Mouse (Mus musculus) frontal cortex, adult 2 months (tissue): ENCODE results near the gene Tk1. TPM values are rescaled to one million over a fixed set of nuclear protein-coding genes. Genes with fewer than 3 reads are reported as not detected.
"Not testable (repeated sequence)": the region's sequence is repeated elsewhere in the genome, so short reads cannot be mapped to it uniquely, and the experiment has no call there.

Experiments used
- DNase-seq, 2 experiments: peaks; one replicate each; pipeline ENCODE4 v3.0.0; 2022; ENCODE audit warnings: low spot score in 1 of 2; ENCODE audit errors: extremely low spot score in 1 of 2
- polyA plus RNA-seq: library from polyadenylated mRNA; depleted of rRNA; stranded (reverse); fragments of >200 nt; gene quantifications from 2 replicates; pipeline ENCODE4 v1.2.3, GENCODE M21; 2012

Tk1 gene
- polyA plus RNA-seq, 1 experiment = 1.5 TPM

- no peak for DNase-seq
These were observed 28.9 kb downstream of the Tk1 start for GRCm38 (mm10) chr11:117796954-117797353.

- no peak for DNase-seq
These were observed 31.8 kb downstream of the Tk1 start for GRCm38 (mm10) chr11:117794035-117794551.

GRCm38 (mm10) chr11:117792281-117792888, 33.5 kb downstream of the Tk1 start:
- no peak for DNase-seq

DNA sequence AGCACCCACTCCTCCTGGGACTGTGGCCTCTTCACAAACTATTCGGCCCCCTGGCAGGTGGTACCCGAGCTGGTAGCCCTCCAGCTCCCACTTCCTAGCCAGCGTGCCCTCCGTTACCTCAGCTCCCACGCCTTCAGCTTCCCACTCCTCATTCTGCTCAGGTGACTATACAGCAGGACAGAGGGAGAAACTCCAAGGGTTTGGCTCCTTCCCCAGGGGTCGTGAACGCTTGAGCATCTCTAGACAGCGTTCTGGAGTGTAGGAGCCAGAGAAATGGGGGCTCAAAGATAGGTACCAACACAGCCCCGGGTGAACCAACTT, 34.5 kb downstream of the Tk1 start:
- DNase-seq = no peak

GRCm38 (mm10) chr11:117790703-117791440, 35.0 kb downstream of the Tk1 start:
- no peak for DNase-seq

DNA sequence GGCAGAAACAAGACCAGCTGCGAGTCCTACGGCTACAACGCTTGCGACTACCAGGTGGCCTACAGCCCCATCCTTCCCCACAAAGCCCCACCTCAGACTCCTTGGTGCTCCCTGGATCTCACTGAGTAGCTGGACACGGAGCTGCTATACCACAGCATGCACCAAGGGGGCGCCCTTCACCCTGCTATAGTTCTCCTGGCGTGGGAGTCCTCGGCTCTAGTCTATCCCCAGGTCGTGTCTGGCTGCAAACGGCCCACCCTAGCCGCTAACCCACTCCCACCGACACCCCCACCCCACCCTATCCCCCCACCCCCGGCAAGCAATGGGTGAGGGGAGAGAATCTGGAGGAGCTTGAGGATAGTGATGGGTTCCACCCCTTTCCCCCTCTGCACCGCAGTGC, 35.6 kb downstream of the Tk1 start:
- DNase-seq = peak in 1 of 2 experiments; percentile 74

DNA sequence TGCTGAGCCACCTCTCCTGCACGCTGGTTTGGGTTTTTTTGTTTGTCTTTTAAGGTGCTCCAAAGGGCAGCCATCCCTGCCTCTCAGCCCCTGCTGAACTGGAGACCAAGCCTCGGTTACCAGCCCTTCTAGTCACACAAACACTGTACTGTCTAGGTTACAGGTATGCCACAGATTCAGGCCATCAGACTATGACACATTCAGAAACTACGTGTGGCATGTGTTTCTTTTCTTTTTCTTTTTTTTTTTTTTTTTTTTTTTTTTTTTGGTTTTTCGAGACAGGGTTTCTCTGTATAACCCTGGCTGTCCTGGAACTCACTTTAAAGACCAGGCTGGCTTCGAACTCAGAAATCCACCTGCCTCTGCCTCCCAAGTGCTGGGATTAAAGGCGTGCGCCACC, 37.4 kb downstream of the Tk1 start:
- not testable (repeated sequence) for DNase-seq

DNA sequence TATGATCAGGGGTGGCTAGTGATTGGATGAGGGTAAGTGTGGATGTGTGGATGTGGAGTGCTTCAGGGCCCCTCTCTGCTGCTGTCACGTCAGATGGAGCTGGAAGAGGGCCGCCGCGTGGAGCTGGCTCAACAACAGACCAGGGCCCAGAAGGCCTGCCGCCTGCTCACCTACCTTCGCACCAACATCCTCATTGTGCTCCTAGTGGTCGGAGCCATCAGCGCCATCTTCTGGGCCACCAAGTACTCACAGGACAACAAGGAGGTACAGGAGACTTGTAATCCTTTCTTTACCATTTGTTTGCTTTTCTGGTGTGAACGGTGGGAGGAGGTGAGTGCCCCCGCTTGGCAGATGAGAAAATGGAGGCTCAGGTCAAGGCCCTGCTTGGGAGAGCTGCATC, 39.6 kb downstream of the Tk1 start:
- DNase-seq = peak in 1 of 2 experiments; percentile 69

DNA sequence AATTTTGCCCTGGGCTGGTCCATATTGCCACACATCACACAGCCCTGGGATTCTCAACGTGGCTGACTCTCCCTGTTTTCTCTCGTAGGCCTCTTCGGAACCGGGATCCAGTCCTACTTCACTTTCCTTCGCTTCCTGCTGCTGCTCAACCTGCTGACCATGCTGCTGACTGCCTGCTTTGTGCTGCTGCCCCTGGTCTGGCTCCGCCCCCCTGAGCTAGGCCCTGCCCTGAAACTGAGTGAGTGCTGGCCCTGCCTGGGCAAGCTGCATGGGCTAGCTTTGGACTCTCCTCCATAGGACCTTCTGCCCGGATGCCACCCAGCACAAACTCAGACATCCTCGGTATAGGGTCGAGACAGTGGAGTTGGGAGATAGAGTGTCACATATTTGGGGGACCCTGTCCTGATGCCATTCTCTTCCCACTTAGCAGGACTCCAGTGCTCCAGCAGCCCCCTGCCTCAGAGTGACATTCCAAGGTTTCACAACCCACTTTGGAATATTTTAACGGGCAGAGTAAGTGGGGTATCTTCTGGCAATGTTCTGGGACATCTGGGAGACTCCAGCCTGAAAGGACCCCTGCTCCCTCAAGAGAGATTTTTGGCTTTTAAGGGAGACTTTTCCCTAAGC, 42.1 kb downstream of the Tk1 start:
- no peak for DNase-seq

DNA sequence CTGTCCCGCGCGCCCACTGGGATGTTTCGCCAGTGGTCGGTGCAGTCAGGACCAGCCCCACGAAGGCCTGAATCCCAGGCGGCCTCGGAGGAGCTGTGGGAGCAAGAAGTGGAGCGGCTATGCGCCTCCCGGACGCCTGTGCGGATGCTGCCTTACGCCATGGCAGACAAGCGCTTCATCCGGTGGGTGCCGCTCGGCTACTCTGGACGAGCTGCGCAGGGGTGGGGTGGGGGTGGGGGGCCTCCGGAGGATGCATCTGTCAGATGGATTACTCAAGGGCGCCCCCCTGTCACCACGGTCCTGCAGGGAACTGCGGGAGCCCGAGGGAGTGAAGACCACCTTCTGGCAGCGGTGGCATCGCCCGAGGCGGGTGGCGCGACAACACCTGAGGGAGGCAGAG, 42.8 kb downstream of the Tk1 start:
- DNase-seq = peak in 1 of 2 experiments; percentile 61

GRCm38 (mm10) chr11:117782705-117783034, 43.2 kb downstream of the Tk1 start:
- no peak for DNase-seq

GRCm38 (mm10) chr11:117781993-117782704, 43.7 kb downstream of the Tk1 start, which contains the start of the genes Tmc8 and Tmc6:
Tmc8 (plus strand) TSS chr11:117782076.
Tmc6 (minus strand) TSS chr11:117782198.
- no peak for DNase-seq

DNA sequence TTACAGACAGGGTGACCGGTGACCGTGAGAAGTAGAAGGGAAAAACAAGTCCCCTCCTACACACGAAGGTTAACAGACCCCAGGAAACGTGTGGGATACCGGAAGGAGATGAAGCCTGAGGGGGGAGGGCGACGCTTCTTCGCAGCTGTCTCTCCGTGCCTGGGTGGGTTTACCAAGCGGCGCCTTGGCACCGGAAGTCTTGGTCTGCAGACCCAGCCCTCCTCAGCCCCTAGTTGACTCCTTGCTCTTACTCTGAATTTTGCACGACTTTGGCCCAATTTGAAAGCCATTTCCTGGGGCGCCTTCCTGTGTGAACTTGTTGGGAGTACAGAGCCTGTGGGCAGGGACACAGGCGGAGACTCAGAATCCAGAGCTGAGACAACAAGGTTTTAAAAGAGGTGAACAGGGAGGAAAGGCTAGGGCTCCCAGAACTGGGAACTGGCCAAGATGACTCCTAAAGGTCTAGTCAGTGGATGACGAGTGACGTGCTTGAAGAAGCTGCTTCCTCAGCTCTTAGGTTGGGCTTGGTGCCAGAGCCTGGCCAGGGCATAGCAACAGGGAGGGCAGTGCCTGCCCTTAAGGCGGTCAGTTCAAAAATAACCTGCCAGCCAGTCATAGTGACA, 44.6 kb downstream of the Tk1 start:
- DNase-seq = no peak

- DNase-seq = peak in 1 of 2 experiments; percentile 56
These were observed 45.2 kb downstream of the Tk1 start for GRCm38 (mm10) chr11:117780582-117781111.

GRCm38 (mm10) chr11:117780199-117780515, 45.7 kb downstream of the Tk1 start:
- DNase-seq = no peak

GRCm38 (mm10) chr11:117779434-117780198, 46.3 kb downstream of the Tk1 start:
- DNase-seq = peak in 1 of 2 experiments; percentile 34

GRCm38 (mm10) chr11:117778851-117779433, 47.0 kb downstream of the Tk1 start:
- no peak for DNase-seq

DNA sequence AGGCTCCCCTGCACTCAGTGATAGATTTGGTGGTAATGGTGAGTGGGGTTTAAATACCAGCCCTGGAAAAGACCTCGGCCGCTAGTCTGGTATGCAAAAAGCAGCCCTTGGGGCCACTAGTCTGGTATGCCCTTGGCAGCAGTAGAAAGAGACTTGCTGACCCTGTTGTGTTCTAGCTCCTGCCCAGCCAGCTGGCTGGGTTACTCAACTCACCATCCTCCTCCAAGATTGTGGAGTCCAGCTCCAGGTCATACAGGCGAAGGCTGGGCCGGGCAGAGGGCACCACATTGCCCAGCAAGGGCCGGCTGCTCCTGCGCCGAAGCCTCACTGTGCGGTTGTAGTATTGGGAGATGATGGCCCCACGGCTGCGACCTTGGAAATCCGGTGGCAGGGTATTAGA, 47.9 kb downstream of the Tk1 start:
- DNase-seq = no peak

DNA sequence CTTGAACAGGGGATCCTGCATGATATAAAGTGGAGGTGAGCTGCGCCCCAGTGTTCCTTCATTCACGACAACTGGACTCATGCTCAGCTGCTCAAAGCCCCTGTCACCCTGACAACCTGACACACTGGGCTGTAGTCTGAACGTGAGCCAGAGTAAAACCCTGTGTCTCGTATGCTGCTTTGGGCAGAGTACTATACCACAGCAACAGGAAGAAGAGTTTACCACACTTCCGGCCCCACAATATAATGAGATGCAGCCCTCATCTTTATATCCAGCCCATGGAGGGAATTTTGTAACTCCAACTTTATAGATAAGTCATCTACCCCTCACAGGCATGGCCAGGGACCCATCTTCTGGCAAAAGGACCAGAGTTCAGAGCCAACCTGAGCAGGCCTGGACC, 48.8 kb downstream of the Tk1 start:
- no peak for DNase-seq
